Comparison of ENCODE assay signal across 19 mouse cellular contexts in genomic region chr7:130471045-130471444, GRCm38 (mm10). TPM values are rescaled to one million over a fixed set of nuclear protein-coding genes. Genes with fewer than 3 reads are reported as not detected.
A peak's percentile ranks its signal among the peaks of the same experiment; 100 is the strongest.
DNase-seq lines count a peak whose midpoint lies in the region; ATAC-seq and TF ChIP-seq lines count a peak whose summit lies in the region.
"Had no signal": no experiment of that assay in that cellular context is flagged by ENCODE, and none has a peak within 500 bp of the region (broad histone marks: within the 10 kb centered on the region; RNA-seq: fewer than 3 reads in every experiment).

No protein-coding gene starts in this region.

- no peak for TF ChIP-seq CTCF in midbrain, postnatal 0 days (IDR thresholded peaks at IDR 0.05)
- TF ChIP-seq CTCF in brain, embryonic 14.5 days (IDR thresholded peaks at IDR 0.05; ENCODE audit: borderline replicate concordance, extremely low read depth, insufficient read depth, insufficient read length) = no peak

- H3K4me1 ChIP-seq in hindbrain, embryonic 13.5 days (replicated peaks) = peaks cover 23% of the 10 kb centered on the region
- peaks cover 6% of the 10 kb centered on the region; the same call in 1 of the 2 replicates for H3K4me1 ChIP-seq in hindbrain, embryonic 11.5 days (replicated peaks; ENCODE audit: control insufficient read depth, insufficient read depth, low read length)
- H3K4me1 ChIP-seq in midbrain, embryonic 11.5 days (ENCODE audit: control insufficient read depth, insufficient read depth, low read length) = peaks cover 40% of the 10 kb centered on the region
- H3K4me1 ChIP-seq in midbrain, postnatal 0 days (ENCODE audit: insufficient read depth, low read length) = no peaks in the 10 kb centered on the region
- H3K4me1 ChIP-seq in forebrain, embryonic 15.5 days = peaks cover 16% of the 10 kb centered on the region
- H3K4me1 ChIP-seq: embryonic facial prominence, embryonic 12.5 days had no signal

- no peak for ATAC-seq in hindbrain, embryonic 13.5 days (ENCODE audit: low FRiP score)
- ATAC-seq in hindbrain, embryonic 11.5 days (ENCODE audit: low FRiP score) = no peak
- no peak for ATAC-seq in midbrain, embryonic 11.5 days (ENCODE audit: low FRiP score)
- no peak for ATAC-seq in midbrain, postnatal 0 days (ENCODE audit: low FRiP score)
- no peak for ATAC-seq in forebrain, embryonic 15.5 days (replicated peaks)
- ATAC-seq: intestine, embryonic 16.5 days had no signal

- H3K4me3 ChIP-seq in hindbrain, embryonic 13.5 days = no peak overlapping the region
- no peak overlapping the region for H3K4me3 ChIP-seq in hindbrain, embryonic 11.5 days (ENCODE audit: low read depth, low read length)
- H3K4me3 ChIP-seq in midbrain, embryonic 11.5 days (ENCODE audit: low read depth, low read length) = no peak overlapping the region
- H3K4me3 ChIP-seq in midbrain, postnatal 0 days (ENCODE audit: low read depth, low read length) = no peak overlapping the region
- no peak overlapping the region for H3K4me3 ChIP-seq in forebrain, embryonic 15.5 days
- H3K4me3 ChIP-seq: embryonic facial prominence, embryonic 12.5 days; heart, embryonic 13.5 days; hindbrain, embryonic 12.5 days had no signal

- peaks cover 2% of the 10 kb centered on the region; the same call in 1 of the 2 replicates for H3K36me3 ChIP-seq in hindbrain, embryonic 13.5 days
- no peaks in the 10 kb centered on the region for H3K36me3 ChIP-seq in hindbrain, embryonic 11.5 days (ENCODE audit: control insufficient read depth, insufficient read depth, low read length)
- H3K36me3 ChIP-seq in midbrain, embryonic 11.5 days (ENCODE audit: control insufficient read depth, insufficient read depth, low read length) = no peaks in the 10 kb centered on the region
- H3K36me3 ChIP-seq in midbrain, postnatal 0 days (ENCODE audit: insufficient read depth, low read length) = 0 out of 2 replicates have a peak, but pooled peaks cover 2% of the 10 kb centered on the region
- H3K36me3 ChIP-seq in forebrain, embryonic 15.5 days = no peaks in the 10 kb centered on the region
- H3K36me3 ChIP-seq: embryonic facial prominence, embryonic 12.5 days; hindbrain, embryonic 12.5 days had no signal

- H3K4me2 ChIP-seq in hindbrain, embryonic 13.5 days = no peak overlapping the region
- no peak overlapping the region for H3K4me2 ChIP-seq in hindbrain, embryonic 11.5 days (replicated peaks; ENCODE audit: low read depth, low read length)
- H3K4me2 ChIP-seq in midbrain, embryonic 11.5 days = no peak overlapping the region
- H3K4me2 ChIP-seq in midbrain, postnatal 0 days (ENCODE audit: low read depth, low read length, poor library complexity, severe bottlenecking) = no peak overlapping the region
- no peak overlapping the region for H3K4me2 ChIP-seq in forebrain, embryonic 15.5 days (replicated peaks)
- H3K4me2 ChIP-seq: embryonic facial prominence, embryonic 12.5 days; heart, embryonic 13.5 days; hindbrain, embryonic 12.5 days had no signal

- DNase-seq in hindbrain, embryonic 11.5 days (ENCODE audit: low spot score) = no peak
- DNase-seq in midbrain, embryonic 11.5 days (ENCODE audit: low spot score, missing footprints) = peak; percentile 86
- DNase-seq in midbrain, postnatal 0 days (ENCODE audit: low spot score) = no peak
- DNase-seq in brain, embryonic 14.5 days (ENCODE audit: low read depth) = peak; percentile 74
- DNase-seq in spleen, postnatal 14 days (ENCODE audit: low spot score in 2 of 2) = no peak
- DNase-seq: adrenal gland, adult 8-10 months; adrenal gland, postnatal 36 days; cerebellum, adult 11 months; cerebellum, adult 8-10 months; cerebellum, postnatal 14 days; gastrocnemius, postnatal 36 days; heart, adult 11 months; heart, postnatal 36 days had no signal

- H3K27ac ChIP-seq in hindbrain, embryonic 13.5 days = peak overlapping the region; percentile 30; the same call in 1 of the 2 replicates
- no peak overlapping the region for H3K27ac ChIP-seq in hindbrain, embryonic 11.5 days (ENCODE audit: low read depth, low read length)
- no peak overlapping the region for H3K27ac ChIP-seq in midbrain, embryonic 11.5 days (ENCODE audit: low read depth, low read length)
- no peak overlapping the region for H3K27ac ChIP-seq in midbrain, postnatal 0 days (ENCODE audit: low read depth, low read length)
- H3K27ac ChIP-seq in forebrain, embryonic 15.5 days (replicated peaks) = 0 out of 2 replicates have a peak overlapping the region, but pooled peaks have one; percentile 29
- H3K27ac ChIP-seq: embryonic facial prominence, embryonic 12.5 days; heart, embryonic 13.5 days; hindbrain, embryonic 12.5 days had no signal

- TF ChIP-seq POLR2A in brain, embryonic 14.5 days (IDR thresholded peaks at IDR 0.05; ENCODE audit: borderline replicate concordance, extremely low read depth, insufficient read depth, insufficient read length, poor library complexity, severe bottlenecking) = no peak

- no peak overlapping the region for H3K9ac ChIP-seq in hindbrain, embryonic 13.5 days
- H3K9ac ChIP-seq in hindbrain, embryonic 11.5 days (ENCODE audit: low read depth, low read length) = no peak overlapping the region
- H3K9ac ChIP-seq in midbrain, embryonic 11.5 days (ENCODE audit: low read length) = no peak overlapping the region
- no peak overlapping the region for H3K9ac ChIP-seq in midbrain, postnatal 0 days (replicated peaks; ENCODE audit: low read length, poor library complexity, severe bottlenecking)
- no peak overlapping the region for H3K9ac ChIP-seq in forebrain, embryonic 15.5 days (replicated peaks)
- H3K9ac ChIP-seq: embryonic facial prominence, embryonic 12.5 days; heart, embryonic 13.5 days; hindbrain, embryonic 12.5 days had no signal

- no peaks in the 10 kb centered on the region for H3K27me3 ChIP-seq in hindbrain, embryonic 13.5 days
- H3K27me3 ChIP-seq in hindbrain, embryonic 11.5 days (ENCODE audit: control insufficient read depth, insufficient read depth, low read length) = no peaks in the 10 kb centered on the region
- H3K27me3 ChIP-seq in midbrain, embryonic 11.5 days (ENCODE audit: control insufficient read depth, insufficient read depth, low read length) = no peaks in the 10 kb centered on the region
- H3K27me3 ChIP-seq in midbrain, postnatal 0 days (ENCODE audit: insufficient read depth, low read length) = no peaks in the 10 kb centered on the region
- H3K27me3 ChIP-seq in forebrain, embryonic 15.5 days = no peaks in the 10 kb centered on the region
- H3K27me3 ChIP-seq: embryonic facial prominence, embryonic 12.5 days; heart, embryonic 13.5 days; hindbrain, embryonic 12.5 days had no signal

- H3K9me3 ChIP-seq in hindbrain, embryonic 13.5 days = no peaks in the 10 kb centered on the region
- H3K9me3 ChIP-seq in hindbrain, embryonic 11.5 days (ENCODE audit: control insufficient read depth, low read length) = no peaks in the 10 kb centered on the region
- H3K9me3 ChIP-seq in midbrain, embryonic 11.5 days (ENCODE audit: control insufficient read depth, low read length) = no peaks in the 10 kb centered on the region
- no peaks in the 10 kb centered on the region for H3K9me3 ChIP-seq in midbrain, postnatal 0 days (ENCODE audit: low read length)
- H3K9me3 ChIP-seq in forebrain, embryonic 15.5 days = no peaks in the 10 kb centered on the region
- H3K9me3 ChIP-seq: embryonic facial prominence, embryonic 12.5 days; heart, embryonic 13.5 days; hindbrain, embryonic 12.5 days had no signal

- 24% methylated on average over 6 of the region's 6 CpGs for WGBS in hindbrain, embryonic 13.5 days
- WGBS in hindbrain, embryonic 11.5 days = 32% methylated on average over 6 of the region's 6 CpGs
- WGBS in midbrain, embryonic 11.5 days = 15% methylated on average over 6 of the region's 6 CpGs
- WGBS in midbrain, postnatal 0 days = 31% methylated on average over 6 of the region's 6 CpGs
- WGBS in forebrain, embryonic 15.5 days = 14% methylated on average over 6 of the region's 6 CpGs

RNA-seq across cellular contexts. Expression of gene Ate1, which starts 49.1 kb away (rescaled TPM):
- 94.4 and 104 TPM in 2 replicates for polyA plus RNA-seq in hindbrain, embryonic 13.5 days (2015; fragmentation: Nextera tagmentation; extraction: Ambion mirVana)
- 53.0 and 76.1 TPM in 2 replicates for polyA plus RNA-seq in hindbrain, embryonic 11.5 days (2014; fragmentation: Nextera tagmentation; extraction: Ambion mirVana)
- polyA plus RNA-seq in midbrain, embryonic 11.5 days (2014; fragmentation: Nextera tagmentation; extraction: Ambion mirVana) = 54.8 and 57.1 TPM in 2 replicates
- 47.4 and 60.5 TPM in 2 replicates for total RNA-seq in midbrain, postnatal 0 days (2014; rRNA removed)
- polyA plus RNA-seq in midbrain, postnatal 0 days (2015; fragmentation: Nextera tagmentation; extraction: Ambion mirVana) = 101 and 129 TPM in 2 replicates
- polyA plus RNA-seq in brain, embryonic 14.5 days (2012; rRNA removed) = 17.9 and 30.2 TPM in 2 replicates
- 87.5 and 96.2 TPM in 2 replicates for polyA plus RNA-seq in forebrain, embryonic 15.5 days (2015; fragmentation: Nextera tagmentation; extraction: Ambion mirVana)

Comparison
In these comparisons a context has a peak if more than half of its experiments do, and no peak if none do; other contexts are left out.
1. H3K27ac ChIP-seq: peak in hindbrain, embryonic 13.5 days (single experiment) and forebrain, embryonic 15.5 days (single experiment); none in hindbrain, embryonic 11.5 days (single experiment), midbrain, embryonic 11.5 days (single experiment) and midbrain, postnatal 0 days (single experiment).
2. DNase-seq: peak in midbrain, embryonic 11.5 days (single experiment) and brain, embryonic 14.5 days (single experiment); none in hindbrain, embryonic 11.5 days (single experiment), midbrain, postnatal 0 days (single experiment) and spleen, postnatal 14 days (0 of 2).